Mouse (Mus musculus): ENCODE measurements around the gene Rrp7a. TPM values are rescaled to one million over a fixed set of nuclear protein-coding genes. Genes with fewer than 3 reads are reported as not detected.

Rrp7a gene
- total RNA-seq, 2 experiments from 2014 or later, result 28.6 to 37.9 TPM

DNA sequence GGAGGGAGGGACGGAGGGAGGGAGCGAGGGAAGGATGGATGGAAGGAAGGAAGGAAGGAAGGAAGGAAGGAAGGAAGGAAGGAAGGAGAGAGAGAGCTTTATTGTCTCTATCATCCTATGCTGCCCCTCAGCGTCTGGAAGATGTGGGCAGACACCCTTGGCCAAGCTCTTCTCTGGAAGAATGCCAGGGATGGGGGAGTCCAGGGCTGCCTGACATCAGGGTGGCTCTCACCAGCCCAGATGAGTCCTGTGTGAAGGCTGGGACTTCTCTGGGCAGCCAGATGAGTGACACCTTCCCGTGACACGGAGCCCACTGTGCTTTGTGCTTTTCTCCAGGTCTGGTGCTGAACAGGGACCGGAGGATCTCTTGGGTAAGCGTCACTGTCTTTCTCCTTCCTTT lies 10.7 kb downstream of the Rrp7a start:
- DNase-seq, result no peak

DNA sequence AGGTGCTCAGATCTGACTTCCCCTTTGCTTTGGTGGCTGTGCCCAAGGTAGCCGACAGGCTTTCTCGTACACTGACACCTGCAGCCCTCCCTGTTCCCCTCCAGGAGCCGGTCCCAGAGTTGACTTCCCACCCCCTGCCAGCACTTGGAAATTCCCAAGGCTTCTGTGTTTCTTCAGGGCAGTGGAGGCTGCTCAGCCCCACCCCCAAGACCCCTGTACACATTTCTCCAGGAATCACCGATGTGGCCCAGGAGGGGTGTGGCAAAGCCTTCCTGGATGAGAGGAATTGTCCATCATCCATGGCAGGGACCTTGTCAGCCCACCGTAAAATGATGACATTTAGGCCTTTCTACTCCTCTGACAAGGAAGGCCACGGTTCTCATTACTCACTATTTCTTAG lies 11.3 kb downstream of the Rrp7a start:
- DNase-seq, result no peak

DNA sequence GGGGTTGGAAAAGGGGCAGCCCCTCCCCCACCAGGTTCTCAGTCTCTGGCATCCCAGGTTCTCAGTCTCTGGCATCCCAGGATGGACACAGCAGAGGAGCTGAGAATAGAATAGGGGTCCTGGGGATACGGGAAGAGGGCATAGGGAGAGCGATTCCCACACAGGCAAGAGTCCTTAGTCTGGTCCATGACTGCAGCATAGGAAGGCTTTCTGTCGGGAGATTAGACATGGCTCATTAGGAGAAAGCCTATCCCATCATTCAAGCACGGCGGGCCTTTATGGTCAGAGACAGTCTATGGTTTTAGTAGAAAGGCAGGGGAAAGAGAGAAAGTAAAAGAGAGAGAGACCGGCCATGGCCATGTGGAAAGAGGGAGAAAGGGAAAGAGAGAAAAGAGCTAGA lies 14.8 kb downstream of the Rrp7a start:
- no peak for DNase-seq

DNA sequence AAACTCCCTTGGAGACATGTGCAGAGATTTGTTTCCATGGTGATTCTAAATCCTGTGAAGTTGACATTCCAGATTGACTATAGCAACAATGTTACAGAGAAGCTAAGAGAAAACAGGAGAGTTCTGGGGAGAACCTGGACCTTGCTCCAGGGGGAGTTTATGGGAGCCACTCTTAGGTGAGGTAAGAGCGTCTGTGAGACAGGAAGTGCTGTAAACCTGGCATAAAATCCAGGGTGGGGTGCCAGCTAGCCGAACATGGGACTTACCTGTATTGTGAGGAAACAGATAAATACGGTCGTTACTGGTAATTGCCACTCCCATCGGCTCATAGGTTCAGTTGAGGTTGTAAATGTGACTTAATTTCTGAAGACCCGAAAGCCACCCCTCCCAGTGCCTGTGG lies 16.2 kb downstream of the Rrp7a start:
- no peak for DNase-seq

DNA sequence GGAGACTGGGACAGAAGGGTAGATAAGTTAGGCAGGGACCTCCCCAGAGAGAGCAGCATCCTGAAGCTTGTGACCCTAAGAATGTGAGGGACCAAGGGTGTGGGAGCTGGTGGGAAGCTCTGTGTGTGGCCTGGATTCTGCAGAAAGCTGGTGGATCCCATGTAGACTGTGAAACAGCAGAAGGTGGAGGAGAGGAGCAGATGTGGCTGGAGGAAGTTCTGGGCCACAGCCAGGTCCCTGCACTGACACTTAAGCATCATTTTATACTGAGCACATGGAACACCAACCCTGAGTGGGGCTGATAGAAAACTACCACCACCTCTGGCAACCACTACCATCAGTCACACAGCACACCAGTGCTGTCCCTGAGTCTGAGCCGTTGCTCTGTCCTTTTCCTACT lies 19.5 kb downstream of the Rrp7a start:
- DNase-seq, result no peak

DNA sequence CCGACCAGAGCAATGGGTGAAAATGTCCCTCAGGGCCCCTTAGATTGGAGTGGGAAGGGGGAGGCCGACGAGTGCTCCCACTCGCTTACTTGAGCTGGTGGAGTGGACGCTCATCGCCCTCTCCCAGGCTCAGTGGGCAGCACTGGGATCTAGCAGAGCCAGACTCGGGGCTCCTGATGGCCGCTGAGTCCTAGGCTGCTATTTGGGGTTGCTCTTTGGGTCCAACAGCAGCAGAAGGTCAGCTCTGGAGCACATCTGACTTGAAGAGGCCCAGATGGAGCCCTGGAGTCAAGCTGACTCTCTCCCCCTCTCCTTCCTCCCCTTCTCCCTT lies 22.3 kb downstream of the Rrp7a start:
- no peak for DNase-seq

DNA sequence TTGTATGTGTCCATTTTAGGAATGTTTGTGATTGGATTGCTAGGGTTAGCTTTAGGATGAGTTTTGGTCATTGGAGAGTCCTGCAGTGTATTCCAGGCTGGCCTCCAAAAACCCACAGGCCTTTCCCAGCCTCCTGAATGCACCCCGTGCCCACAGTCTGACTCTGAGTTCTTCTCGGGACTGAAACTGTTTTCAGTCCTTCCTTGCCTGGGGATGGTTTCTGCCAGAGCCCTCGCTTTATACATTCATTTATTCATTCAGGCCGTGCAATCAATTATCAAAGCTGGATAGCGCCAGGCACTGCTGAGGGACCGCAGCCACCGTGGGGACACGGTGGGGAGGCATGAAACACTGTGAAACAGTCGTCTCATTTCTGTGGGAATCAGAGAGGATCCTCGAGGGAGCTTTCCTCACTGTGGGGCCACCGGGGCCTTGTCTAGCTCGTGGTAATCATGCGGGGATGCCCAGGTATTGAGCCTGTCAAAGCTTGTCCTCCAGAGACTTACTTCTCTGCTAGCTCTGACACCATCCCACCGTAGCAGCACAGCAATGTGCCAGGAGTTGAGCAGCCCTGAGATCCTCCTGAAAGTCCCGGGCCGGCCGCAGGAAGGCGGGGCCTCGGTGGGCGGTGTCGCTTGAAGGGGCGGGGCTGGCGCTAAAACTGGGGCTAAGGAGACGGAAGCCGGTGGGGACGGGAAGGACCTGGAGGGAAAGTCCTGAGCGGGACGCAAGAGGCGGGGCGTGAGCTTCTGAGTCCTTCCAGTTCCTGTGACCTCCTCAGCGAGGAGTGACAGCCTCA lies 22.9 kb downstream of the Rrp7a start:
- DNase-seq, result peak; percentile 97

DNA sequence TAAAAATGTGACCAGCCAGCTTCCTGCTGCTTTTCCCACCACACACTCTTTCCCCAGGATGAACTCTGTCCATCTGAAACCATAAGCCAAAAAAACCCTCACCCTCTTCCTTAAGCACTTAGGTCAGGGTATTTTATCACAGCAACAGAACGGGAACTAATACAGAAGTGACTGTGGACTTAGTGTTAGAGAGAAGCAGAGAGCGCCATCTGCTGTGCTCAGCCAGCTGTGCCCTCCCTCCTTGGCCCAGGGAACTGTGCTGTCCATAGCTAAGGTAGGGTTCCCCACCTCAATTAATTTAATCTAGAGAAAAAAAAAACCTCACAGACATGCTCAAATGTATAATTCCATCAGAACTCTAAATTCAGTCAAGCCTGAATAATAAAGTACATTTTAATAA lies 26.7 kb downstream of the Rrp7a start:
- DNase-seq, result no peak

DNA sequence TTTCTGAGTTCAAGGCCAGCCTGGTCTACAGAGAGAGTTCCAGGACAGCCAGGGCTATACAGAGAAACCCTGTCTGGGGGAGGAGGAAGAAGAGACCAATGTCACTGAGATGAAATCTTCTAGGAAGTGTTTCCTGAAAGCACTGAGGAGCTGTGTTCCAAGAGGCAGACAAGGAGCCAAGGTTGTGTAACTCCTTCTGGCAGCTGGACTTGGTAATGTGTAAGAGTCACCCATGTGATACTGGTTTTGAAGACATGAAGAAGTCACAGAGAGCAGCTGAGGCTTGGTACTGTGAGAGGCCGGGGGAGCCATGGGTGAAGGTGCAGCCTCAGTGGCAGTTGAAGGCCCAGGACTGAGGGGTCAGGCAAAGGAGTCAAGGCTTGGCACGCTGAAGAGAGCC lies 28.9 kb downstream of the Rrp7a start:
- peak; percentile 60 to 71 for DNase-seq

DNA sequence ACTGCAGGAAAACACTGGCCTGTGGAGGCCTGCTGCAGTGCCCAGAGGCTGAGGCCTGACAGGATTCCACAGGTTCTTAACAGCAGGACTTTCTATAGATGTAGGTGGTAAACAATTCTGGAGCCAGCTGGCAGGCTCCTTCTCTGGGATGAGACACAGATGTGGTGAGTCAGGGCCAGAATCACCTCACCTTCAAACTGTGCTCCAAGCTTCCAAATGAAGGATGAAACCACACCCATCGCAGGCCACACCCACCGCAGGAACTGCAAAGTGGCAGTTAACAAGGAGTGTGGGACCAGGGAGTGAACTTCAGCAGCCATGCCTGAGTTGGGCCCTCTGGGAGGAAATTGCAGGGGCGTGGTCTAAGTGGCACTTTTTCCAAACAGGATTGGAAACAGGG lies 31.7 kb downstream of the Rrp7a start:
- DNase-seq, result no peak

DNA sequence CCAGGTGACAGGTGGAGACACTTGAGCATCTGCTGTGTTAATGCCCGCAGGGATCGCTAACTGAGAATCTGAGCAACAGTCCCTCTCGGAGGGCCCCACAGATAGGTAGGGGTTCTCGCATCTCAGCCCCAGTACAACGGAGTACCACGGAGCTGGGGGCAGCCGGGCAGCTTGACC lies 33.3 kb downstream of the Rrp7a start, which contains the start of gene Serhl:
TSS of gene Serhl (plus strand) at position 78 of the 177 bp plus-strand sequence.
- no peak for DNase-seq

DNA sequence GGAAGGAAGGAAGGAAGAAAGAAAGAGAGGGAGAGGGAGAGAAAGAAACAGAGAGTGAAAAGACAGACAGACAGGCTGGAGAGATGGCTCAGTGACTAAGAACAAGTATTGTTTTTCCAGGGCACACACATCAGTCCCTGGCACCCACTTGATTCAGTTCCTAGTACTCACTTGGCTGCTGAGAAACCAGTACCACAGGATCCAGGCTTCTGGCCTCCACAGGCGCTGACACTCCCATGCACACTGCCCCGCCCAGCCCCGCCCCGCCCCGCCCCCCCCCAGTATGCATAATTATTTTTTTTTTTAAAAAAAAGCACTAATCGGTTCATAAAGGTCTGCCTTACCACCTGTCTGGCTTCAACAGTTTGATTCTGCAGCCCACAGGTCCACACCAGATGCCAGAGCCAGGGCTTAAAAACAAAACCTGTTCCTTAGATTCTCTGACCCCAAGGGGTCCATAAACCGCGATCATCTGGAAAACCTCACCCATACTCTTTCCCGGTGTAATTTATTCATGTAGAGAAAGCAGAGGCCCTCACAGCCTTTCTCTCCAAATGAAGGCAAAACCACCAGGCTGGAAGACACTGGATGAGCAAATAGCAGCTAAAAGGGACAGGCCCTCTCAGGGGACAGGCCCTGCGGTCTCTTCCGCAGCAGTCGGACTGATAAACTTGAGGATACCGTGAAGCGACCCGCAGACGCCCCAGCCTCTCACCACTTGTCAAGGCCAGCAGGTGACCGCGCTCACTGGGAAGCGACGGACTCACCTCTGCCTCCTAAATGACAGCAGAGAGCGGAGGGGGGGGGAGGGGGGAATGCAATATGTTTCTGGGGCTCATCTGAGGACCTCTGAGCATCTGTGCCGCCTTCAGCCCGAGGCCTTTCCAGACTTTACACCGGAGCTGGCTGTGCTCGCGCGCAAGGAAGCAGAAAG lies 33.8 kb downstream of the Rrp7a start:
- DNase-seq, result no peak

DNA sequence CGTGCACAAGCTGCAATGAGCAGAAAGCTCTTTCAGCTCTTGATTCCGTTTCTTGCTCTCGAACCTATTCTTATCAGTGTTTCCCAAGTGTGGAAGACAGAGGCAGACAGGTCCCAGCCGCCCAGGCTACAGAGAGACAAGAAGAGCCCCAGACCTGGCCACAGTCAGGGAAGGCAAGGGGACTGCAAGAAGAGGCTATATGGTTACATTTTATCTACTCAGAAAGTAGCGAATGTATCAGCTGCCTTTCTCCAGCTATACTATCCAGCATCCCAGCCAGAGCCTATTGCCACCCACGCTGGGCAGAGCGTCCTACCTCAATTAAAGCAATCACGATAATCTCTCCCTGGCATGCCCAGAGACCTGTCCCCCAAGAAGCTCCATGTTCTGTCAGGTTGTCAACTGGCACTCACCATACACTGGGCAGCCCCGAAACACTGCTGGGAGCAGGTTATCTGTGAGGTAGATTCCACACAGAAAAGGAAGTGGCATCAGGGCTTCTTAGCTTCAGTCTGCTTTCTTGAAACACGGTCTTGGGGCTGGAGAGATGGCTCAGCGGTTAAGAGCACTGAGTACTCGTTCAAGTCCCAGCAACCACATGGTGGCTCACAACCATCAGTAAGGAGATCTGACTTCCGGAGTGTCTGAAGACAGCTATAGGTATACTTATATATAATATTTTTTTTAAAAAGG lies 35.8 kb downstream of the Rrp7a start:
- no peak for DNase-seq

DNA sequence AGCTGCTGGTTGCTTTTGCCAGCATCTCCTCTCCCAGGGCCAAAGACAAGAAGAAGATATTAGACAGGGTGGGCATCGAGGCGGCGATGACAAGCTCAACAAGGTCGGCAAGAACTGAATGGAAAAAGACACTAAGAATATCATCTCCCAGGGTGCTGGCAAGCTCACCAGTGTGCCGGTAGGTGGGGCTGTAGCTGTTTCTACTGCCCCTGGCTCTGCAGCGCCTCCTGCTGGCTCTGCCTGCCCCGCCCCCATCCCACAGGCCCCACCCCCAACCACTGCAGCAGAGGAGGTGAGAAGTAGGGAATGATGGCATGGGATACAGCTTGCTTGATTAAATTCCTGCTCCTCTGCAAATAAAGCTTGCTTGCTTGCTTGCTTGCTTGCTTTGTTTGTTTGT lies 36.7 kb downstream of the Rrp7a start:
- peak; percentile 49 to 53 for DNase-seq

DNA sequence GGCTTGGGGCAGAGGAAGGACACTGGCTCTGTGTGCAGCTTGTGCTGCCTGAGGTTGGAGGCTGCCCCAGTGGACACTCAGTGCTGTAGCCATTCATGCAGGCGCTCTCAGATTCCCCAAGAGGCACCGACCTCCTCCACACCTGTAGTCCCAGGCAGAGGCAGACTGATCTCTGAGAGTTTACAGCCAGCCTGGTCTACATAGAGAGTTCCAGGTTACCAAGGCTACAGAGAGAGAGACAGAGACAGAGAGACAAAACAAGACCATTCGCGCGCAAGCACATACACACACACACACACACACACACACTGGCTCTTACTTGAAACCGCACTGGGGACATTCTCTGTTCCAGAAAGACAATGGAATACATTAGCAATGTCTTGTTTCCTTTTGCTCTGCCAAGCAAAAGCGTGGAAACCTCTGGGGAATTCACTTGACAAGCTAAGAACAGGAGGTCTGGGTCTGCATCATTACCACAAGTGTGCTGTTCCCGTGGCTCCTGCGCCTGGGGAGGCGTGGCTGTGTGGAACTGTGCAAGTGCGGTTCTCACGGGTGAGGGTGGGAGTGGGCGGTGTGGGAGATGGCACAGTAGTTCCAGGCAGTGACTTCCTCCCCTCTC lies 38.5 kb downstream of the Rrp7a start:
- peak; percentile 51 to 63 for DNase-seq

DNA sequence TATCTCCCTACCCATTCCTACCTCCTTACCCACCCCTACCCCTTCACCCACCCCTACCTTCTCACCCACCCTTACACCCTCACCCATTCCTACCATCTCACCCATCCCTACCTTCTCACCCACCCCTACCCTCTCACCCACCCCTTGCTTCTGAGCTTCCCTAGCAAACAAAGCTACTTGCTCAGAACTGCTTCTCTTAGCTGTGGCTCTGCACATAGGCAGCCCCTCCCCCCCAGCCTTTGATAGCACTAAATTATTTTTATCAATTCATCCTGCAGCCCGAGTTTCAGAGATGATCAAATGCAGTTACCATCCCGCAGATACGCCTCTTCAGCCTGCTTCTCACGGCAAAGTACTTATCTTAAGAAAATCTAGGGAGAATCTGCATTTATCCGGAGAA lies 39.1 kb downstream of the Rrp7a start:
- no peak for DNase-seq

DNA sequence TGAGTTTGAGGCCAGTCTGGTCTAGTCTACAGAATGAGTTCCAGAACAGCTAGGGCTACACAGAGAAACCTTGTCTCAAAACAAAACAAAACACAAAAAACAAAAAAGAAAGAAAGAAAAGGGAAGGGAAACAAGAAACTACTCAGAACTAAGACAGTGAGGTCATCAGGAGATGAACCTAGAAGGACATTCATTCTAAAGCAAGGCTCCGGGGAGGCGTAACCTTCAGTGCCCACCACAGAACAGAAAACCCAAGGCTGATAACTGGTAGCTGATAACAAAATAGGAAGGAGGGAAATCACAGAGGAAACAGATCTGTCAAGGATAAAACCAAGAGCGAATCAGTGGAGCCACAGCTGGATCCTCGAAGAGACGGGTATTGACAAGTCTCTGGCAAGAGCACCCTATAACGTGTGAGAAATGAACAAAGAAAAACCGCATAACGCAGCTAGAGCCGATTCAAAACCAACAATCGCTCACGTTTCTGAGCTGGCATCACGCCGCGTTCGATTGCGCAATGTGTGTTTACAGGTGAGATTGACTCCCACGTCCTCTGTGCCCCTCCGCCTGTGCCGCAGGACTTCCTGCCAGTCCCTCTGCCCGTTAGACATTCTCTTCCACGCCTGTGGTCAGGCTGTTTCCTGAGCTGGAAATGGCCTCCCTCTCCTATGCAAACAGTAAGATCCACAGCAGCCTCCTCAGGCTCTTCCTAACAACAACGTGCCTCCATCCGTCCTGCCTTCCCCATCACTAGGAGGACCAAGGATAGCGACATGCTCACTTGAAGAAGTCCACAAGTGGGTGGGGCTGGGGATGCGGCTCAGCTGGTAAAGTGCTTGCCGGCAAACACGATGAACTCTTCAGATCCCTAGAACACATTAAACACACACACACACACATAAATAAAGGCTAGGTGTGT lies 46.7 kb downstream of the Rrp7a start:
- peak; percentile 10 to 20 for DNase-seq

DNA sequence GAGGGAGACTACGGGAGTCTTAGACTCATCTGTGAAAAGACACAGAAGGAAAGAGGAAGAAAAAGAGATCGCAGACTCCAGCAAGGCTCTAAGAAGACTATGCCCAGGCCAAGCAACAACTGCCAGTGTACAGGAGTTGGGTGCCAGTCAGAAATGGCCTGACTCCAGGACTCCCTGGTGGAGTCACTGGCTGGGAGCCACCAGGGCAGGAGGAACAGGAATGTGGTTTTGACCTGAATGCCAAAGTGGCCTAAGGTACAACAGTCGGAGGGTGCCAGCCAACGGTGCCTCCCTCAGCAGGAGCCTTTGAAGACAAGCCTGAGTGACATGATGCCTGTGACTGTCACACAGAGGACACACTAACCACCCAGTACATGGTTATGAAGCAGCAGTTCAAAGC lies 48.4 kb downstream of the Rrp7a start:
- DNase-seq, result peak; percentile 63 to 68

DNA sequence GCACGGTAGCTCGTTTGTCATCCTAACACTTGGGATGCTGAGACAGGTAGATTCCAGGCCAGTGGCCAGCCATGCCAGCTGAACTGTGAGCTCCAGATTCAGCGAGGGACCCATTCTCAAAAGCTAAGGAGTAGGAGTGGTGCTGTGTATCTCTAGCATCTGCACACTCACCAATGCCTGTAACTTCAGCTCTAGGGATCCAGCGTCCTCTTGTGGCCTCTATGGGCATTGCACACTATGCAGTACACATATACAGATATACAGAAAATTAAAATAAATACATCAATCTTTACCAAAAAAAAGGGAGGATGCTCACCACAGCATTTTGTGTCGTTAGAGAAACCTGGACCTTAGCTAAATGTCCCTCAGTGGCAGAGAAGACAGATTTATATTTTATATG lies 50.8 kb downstream of the Rrp7a start:
- DNase-seq, result no peak

DNA sequence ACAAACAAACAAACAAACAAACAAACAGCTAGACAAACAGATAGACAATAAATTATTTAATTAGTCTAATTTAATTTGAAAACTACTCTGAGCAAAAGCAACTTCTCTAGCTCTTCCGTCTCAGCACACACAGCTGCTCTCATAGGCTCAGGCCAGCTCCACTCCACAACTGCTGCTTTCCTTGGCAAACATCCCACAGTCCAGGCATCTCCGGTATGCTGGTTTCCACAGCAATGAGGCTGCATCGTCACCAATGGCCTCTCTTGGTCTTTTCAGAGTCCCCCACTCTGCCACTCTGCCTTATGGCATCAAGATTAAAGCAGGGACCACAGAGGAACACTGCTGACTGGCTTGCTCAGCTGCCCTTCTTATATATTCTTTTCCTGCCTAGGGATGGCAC lies 51.7 kb downstream of the Rrp7a start:
- peak; percentile 47 to 49 for DNase-seq

DNA sequence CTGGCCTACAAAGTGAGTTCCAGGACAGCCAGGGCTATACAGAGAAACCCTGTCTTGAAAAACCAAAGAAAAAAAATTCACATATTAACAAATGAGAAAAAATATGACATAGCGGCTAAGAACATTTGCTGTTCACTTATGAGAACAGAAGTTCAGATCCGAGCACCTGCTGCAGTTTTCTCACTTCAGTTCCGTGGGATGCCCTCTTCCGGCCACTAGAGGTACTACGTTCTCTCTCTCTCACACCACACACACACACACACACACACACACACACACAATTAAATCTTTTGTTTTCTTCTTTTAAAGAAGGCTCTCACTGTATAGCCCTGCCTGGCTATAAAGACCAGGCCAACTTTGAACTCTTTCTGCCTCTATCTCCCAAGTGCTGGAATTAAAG lies 54.3 kb downstream of the Rrp7a start:
- DNase-seq, result no peak

DNA sequence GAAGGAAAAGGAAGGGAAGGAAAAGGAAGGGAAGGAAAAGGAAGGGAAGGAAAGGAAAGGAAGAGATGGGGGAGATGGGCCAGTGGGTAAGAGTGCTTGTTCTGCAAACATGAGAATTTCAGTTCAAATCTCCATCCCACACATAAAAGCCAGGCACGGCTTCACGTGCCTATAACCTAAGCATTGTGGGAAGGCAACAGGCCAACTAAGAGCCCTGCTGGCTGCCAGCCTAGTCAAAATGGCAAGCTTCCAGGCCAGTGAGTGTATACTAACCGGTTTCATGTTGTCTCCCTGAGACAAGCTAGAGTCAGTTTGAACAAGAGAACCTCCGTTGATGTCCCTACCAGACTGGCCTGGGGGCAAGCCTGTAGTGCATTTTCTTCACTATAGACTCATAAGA lies 57.1 kb downstream of the Rrp7a start:
- DNase-seq, result peak; percentile 49 to 74
